Mouse (Mus musculus): ENCODE measurements around the gene Plekhj1. TPM values are rescaled to one million over a fixed set of nuclear protein-coding genes. Genes with fewer than 3 reads are reported as not detected.
"Not testable (repeated sequence)": the region's sequence is repeated elsewhere in the genome, so short reads cannot be mapped to it uniquely, and the experiment has no call there.

Gene Plekhj1
- total RNA-seq, 2 experiments from 2014 or later = 30.7 to 32.4 TPM

DNA sequence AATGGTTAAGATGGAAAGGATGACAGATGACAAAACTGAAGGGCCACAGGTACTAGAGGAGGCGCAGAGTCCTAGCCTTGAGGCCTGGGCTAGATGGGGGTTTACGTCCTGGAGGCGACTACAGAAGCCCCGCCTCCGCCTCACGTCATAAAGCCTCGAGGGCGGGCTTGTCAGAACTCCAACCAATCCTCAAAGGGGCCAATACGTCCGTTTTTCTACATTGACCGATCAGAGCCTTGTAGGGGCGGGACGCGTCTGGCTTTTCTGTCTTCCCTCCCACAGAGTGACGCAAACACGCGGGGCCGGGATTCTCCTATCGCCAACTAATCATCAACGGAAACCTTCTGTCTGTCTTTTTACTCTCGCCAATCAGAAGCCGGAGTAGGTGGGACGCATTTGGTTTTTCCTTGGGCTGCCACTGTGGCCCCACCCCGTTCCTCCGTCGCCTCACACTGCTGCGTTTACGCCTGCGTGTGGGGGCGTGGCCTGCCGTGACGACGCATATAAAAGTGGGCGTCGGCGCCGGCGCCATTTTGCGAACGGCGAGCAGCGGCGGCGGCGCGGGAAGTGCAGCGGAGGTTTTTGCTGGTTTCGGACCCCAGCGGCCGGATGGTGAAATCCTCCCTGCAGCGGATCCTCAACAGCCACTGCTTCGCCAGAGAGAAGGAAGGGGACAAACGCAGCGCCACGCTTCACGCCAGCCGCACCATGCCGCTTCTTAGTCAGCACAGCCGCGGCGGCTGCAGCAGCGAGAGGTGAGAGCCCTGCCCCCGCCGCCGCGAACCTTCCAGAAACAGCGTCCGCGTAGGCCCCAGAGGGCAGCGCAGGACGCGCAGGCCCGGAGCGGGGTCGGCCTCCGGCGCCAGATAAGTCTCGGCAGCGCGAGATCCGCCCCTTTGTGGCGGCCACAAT, 28.0 kb upstream of the Plekhj1 start, which contains the start of gene Oaz1:
Gene Oaz1 (plus strand): TSS at position 506 of the 912 bp plus-strand sequence.
- peak; percentile 99 to 100 for DNase-seq

DNA sequence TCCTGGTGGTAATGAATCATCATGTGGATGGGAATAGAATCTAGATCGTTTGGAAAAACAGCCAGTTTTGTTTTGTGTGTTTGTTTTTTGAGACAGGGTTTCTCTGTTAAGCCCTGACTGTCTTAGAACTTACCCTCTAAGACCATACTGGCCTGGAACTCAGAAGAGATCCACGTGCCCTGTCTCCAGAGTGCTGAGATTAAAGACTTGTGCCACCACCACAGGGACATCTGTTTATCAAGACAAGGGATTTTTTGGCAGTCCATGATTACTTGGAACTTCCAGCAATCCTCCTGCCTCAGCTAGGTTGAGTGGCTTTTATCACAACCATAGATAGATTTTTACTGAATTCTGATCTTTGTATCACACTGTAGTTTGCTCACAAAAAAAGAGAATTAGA, 26.4 kb upstream of the Plekhj1 start:
- DNase-seq = no peak

- DNase-seq = no peak
These were observed 25.6 kb upstream of the Plekhj1 start for GRCm38 (mm10) chr10:80823847-80824643.

DNA sequence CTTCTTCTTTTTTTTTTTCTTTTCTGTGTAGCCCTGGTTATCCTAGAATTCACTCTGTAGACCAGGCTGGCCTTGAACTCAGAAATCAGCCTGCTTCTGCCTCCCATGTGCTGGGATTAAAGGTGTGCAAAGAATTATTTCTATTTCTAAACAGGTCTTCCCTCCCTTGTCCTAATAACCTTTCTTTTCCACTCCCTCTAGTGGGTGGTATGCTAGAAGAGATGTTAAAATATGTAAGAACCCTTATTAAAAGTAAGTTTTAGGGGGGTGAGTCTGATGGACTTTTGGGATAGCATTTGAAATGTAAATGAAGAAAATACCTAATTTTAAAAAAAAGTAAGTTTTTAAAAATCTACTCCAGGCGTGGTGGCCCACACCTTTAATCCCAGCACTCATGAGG, 24.9 kb upstream of the Plekhj1 start:
- no peak for DNase-seq

GRCm38 (mm10) chr10:80822528-80822927, 24.1 kb upstream of the Plekhj1 start:
- no peak for DNase-seq

DNA sequence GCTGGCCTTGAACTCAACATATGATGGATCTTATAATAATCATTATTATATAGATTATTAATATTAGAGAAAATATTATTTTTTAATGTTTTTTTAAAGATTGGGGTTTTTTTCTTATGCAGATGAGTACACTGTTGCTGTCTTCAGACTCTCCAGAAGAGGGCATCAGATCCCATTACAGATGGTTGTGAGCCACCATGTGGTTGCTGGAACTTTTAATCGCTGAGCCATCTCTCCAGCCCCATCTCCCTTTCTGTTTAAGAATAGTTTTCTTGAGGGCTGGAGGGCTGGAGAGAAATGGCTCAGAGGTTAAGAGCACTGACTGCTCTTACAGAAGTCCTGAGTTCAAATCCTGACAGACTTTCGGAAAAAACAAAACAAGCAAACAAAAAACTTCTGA, 23.6 kb upstream of the Plekhj1 start:
- peak in 1 of 2 experiments; percentile 51 for DNase-seq

DNA sequence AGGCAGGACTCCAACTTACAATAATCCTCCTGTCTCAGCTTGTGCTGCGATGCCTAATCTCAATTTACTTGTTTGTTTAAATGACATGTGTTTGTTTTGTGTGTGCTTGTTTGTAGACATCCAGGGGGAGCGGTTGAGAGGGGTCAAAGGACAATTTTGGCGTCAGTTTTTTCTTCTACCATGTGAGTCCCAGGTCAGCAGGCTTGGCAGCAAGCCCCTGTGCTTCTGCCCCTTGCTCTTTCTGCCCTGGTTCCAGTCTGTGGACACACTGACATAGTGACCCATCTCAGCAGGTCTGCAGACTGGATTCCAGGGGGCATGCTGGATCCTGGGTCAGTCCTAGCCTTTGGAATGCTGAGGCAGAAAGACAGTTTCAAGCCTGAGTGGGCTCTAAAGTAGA, 21.0 kb upstream of the Plekhj1 start:
- DNase-seq = no peak

- DNase-seq = no peak
These were observed 20.3 kb upstream of the Plekhj1 start for GRCm38 (mm10) chr10:80818599-80819281.

DNA sequence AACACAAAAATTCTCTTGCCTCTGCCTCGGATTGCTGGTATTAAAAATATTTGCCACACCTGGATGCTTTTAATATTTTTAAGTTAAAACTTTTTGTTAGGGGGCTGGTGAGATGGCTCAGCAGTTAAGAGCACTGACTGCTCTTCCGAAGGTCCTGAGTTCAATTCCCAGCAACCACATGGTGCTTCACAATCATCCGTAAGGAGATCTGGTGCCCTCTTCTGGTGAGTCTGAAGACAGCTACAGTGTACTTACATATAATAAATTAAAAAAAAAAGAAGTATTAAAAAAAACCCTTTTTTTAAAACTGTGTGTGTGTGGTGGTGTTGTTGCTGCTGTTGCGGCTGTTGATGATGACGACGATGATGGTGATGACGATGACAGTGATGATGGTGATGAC, 19.5 kb upstream of the Plekhj1 start:
- DNase-seq = not testable (repeated sequence)

DNA sequence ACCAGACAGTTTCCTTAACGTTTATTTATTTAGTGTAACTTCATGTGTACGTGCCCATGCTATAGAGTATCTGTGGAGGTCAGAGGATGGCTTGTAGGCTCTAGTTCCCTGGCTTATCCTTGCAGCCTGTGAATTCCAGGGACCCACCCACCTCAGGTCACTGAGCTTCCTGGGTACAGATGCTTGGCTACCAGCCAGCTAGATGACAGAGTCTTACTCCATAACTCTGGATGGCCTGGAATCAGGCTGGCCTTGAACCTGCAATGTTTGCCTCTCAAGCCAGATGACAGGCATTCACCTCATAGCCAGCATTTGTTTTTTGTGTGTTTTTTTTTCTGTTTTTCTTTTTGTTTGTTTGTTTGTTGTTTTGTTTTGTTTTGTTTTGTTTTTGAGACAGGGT, 18.7 kb upstream of the Plekhj1 start:
- no peak for DNase-seq

GRCm38 (mm10) chr10:80816303-80816702, 17.9 kb upstream of the Plekhj1 start:
- DNase-seq = not testable (repeated sequence)

GRCm38 (mm10) chr10:80814800-80815199, 16.4 kb upstream of the Plekhj1 start:
- DNase-seq = no peak

DNA sequence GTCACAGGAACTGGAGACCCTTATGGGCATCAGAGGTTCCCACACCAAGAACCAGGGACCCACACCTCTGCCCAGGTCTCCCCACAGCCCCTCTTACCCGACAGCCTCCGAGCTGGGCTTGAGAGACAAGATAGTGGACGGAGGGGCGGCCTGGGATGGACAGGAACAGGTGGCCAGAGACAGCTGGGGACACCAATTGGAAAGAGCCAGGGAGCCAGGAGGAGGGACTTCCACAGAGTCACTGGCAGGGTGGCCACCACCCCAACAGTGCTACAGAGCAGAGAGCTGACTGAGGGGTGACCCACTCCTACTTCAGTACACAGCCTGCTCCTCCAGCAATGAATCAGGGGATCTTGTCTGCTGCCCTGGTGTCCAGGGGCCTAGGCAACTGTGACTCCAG, 14.9 kb upstream of the Plekhj1 start, which contains the start of gene Jsrp1:
Gene Jsrp1 (minus strand): TSS at position 133 of the 400 bp plus-strand sequence.
- DNase-seq = no peak

DNA sequence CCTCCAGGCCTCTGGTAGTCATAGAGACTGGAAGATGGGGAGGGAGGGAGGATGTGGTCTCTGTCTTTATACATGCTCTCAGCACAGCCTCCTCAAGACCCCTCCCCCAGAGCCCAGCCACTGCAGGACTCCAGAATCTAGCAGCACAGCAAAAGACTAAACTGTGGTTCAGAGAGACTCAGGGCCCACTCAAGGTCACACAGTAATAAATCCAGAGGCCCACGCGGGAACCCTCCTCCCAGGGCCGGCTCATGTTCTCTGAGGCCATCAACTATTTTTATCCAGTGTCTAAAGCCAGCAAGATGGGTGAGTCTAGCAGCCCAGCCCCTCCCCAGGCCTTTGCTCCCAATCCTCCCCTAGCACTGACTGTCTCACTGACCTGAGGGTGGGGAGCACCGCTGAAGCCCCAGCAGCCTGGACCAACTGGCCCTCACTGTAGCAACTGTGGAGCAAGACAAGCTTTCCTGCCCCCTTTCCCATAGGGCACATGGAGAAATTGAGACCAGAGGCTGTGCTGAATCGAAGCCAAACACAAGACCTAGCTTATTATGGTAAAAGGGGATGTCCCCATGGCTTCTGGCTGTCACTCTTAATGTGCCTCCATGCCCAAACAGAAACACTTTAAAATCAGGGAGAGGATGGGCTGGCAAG, 14.1 kb upstream of the Plekhj1 start:
- DNase-seq = no peak

GRCm38 (mm10) chr10:80810084-80810483, 11.7 kb upstream of the Plekhj1 start:
- no peak for DNase-seq

DNA sequence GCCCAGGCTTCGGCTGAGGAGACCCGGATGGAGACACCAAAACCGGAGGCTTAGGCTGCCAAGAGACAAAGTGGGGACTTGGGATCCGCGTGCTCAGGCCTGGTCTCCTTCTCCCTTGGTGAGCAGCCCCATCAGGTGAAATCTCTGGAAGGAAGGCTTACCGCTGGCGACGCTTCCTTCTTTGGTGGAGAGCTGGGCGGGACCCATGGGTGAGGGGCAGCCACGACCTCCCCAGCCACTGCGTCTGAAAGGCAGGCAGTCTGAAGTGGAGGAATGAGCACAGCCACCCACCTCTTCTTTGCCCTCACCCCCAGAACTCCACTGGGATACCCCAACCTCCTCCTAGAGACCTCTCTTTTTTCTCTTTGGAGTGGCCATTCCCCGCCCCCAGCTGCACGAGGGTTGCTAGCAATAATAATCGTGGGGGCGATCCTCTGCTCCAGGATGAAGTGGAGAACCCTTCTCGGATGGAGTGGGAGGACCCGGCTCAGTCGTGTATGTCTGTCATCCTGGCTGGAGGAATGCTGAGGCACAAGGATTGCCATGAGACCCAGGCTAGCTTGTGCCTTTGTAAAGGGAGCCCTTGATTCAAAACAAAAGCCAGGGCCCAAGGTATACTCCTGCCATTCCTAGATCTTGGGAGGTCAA, 10.7 kb upstream of the Plekhj1 start:
- no peak for DNase-seq

DNA sequence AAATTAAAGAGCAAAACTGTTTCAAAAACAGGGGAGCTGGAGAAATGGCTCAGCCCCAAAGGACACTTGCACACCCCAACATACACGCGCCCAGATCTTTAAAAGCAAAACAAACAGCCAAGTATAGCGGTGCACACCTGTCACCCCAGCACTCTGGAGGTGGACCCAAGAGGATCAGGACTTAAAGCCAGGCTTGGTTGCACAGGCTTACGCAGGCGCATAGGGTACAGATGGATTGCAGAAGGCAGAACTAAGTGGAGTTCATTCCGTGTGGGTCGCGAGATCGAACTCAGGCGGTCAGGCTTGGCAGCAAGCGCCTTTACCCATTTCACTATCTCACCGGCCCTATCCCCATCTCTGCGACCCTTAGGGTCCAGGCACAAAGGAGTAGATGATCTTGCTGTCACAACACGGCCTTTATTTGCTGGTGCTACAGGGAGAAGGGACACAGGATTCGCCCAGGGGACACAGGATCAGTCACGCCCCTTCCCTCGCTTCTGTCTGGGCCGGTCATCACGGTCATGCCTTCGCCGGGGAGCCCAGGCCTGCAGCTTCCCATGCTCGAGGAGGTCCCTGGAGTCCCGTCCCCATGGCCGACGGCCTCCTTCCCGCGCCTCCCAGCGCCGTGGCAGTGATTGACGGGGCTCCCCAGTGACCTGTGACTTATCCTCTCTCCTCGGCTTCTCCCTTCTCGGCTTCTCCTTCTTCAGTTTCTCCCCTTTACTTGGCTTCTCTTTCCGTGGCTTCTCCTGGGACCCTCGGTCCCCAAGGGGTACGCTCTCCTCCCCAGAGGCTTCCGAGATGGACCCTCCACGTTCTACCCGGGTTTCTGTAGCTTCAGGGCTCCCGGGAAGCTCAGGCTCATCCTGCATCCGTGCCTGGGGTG, 9.9 kb upstream of the Plekhj1 start:
- no peak for DNase-seq

GRCm38 (mm10) chr10:80807057-80807627, 8.7 kb upstream of the Plekhj1 start:
- DNase-seq = peak; percentile 80 to 87

DNA sequence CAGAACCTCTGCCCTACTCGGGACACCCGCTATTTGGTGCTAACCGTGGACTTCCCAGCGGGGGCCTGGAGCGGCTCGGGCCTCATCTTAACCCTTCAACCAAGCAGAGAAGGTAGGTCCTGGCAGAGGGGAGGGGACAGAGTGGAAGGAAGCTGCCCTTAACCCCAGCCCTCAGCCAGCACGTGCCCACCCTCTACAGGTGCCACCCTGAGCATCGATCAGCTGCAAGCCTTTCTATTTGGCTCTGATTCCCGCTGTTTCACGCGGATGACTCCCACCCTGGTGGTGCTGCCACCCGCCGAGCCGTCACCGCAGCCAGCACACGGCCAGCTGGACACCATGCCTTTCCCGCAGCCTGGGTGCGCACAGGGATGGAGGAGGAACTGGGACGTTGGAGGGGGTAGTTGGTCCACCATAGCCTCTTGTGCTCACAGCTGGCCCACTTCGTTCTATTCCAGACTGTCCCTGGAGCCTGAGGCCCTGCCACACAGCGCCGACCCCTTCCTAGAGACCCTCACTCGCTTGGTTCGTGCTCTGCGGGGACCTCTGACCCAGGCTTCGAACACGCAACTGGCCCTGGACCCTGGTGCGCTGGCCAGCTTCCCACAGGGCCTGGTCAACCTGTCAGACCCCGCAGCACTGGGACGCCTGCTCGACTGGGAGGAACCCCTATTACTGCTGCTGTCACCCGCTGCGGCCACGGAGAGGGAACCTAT, 8.1 kb upstream of the Plekhj1 start:
- DNase-seq = no peak

Measured in heart, adult 18-20 months (tissue).